Mouse (Mus musculus) forebrain, embryonic 11.5 days (tissue): Measurements from ENCODE around the gene Jak2. TPM values are rescaled to one million over a fixed set of nuclear protein-coding genes. Genes with fewer than 3 reads are reported as not detected.

Source experiments
- ATAC-seq: fragments of 200-750 bp; cut with Nextera tagmentation; replicated peaks from 2 replicates; pipeline ENCODE4 v1.8.0; 2017; ENCODE audit warnings: moderate TSS enrichment; ENCODE audit not compliant: low FRiP score
- DNase-seq: peaks from one replicate; pipeline ENCODE4 v3.0.0-alpha.2; 2017; ENCODE audit warnings: low spot score
- H3K27ac ChIP-seq: fragments of 300-500 bp; sonication (generic); 2 replicates; pipeline ENCODE4 v1.5.1; 2014; ENCODE audit warnings: low read depth, low read length
- H3K27me3 ChIP-seq: fragments of 300-500 bp; sonication (generic); 2 replicates; pipeline ENCODE4 v1.6.1; 2014; ENCODE audit warnings: mild to moderate bottlenecking, low read length, mixed read lengths; ENCODE audit not compliant: control insufficient read depth, insufficient read depth
- H3K36me3 ChIP-seq: fragments of 300-500 bp; sonication (generic); 2 replicates; pipeline ENCODE4 v1.6.1; 2014; ENCODE audit warnings: mild to moderate bottlenecking, low read length, moderate library complexity, mixed read lengths; ENCODE audit not compliant: control insufficient read depth, insufficient read depth
- H3K4me1 ChIP-seq: fragments of 300-500 bp; sonication (generic); replicated peaks from 2 replicates; pipeline ENCODE4 v1.6.1; 2014; ENCODE audit warnings: low read length, mixed read lengths; ENCODE audit not compliant: control insufficient read depth, insufficient read depth
- H3K4me2 ChIP-seq: fragments of 300-500 bp; sonication (generic); 2 replicates; pipeline ENCODE4 v1.6.1; 2014; ENCODE audit warnings: low read depth, mild to moderate bottlenecking, low read length, moderate library complexity, mixed read lengths; ENCODE audit not compliant: severe bottlenecking
- H3K4me3 ChIP-seq: fragments of 300-500 bp; sonication (generic); 2 replicates; pipeline ENCODE4 v1.5.1; 2014; ENCODE audit warnings: low read depth, low read length
- H3K9ac ChIP-seq: fragments of 300-500 bp; sonication (generic); 2 replicates; pipeline ENCODE4 v1.6.1; 2014; ENCODE audit warnings: low read length
- H3K9me3 ChIP-seq: fragments of 300-500 bp; sonication (generic); 2 replicates; pipeline ENCODE4 v1.6.1; 2016; ENCODE audit warnings: low read length, mixed read lengths; ENCODE audit not compliant: control insufficient read depth
- WGBS: fragments of 180-500 bp; shearing (Covaris S2); extraction: QIAGEN DNeasy Blood & Tissue Kit; methylation state at CpG from one replicate; pipeline ENCODE4 v1.1.7; 2014; 5-methylcytosine and 5-hydroxymethylcytosine counted together
- polyA plus RNA-seq: library from polyadenylated mRNA; unstranded; fragments of >200 nt; fragmentation: Nextera tagmentation; extraction: Ambion mirVana; gene quantifications from 2 replicates; pipeline ENCODE4 v1.2.1, GENCODE M21; 2014

The Jak2 gene
- polyA plus RNA-seq, 1 experiment from 2014 or later: 13.2 TPM

GRCm38 (mm10) chr19:29241581-29241980 lies 10.0 kb upstream of the Jak2 start:
- Histone ChIP-seq H3K36me3 (no peaks in the 10 kb centered on the region), H3K9ac (no peak overlapping the region), H3K27me3 (no peaks in the 10 kb centered on the region), H3K27ac (no peak overlapping the region), H3K4me1 (no peaks in the 10 kb centered on the region; the same call in 1 of the 2 replicates), H3K4me2 (no peak overlapping the region), H3K4me3 (no peak overlapping the region), H3K9me3 (no peaks in the 10 kb centered on the region)
- no peak for ATAC-seq
- 72% methylated on average over 10 of the region's 10 CpGs for WGBS
- no peak for DNase-seq

GRCm38 (mm10) chr19:29249933-29250332 lies 1.7 kb upstream of the Jak2 start:
- Histone ChIP-seq H3K36me3 (no peaks in the 10 kb centered on the region), H3K4me3 (peak overlapping the region; percentile 79; the same call in 1 of the 2 replicates), H3K27ac (no peak overlapping the region), H3K27me3 (no peaks in the 10 kb centered on the region), H3K9ac (peak overlapping the region; percentile 92; the same call in 1 of the 2 replicates), H3K9me3 (no peaks in the 10 kb centered on the region), H3K4me1 (peaks cover 7% of the 10 kb centered on the region; the same call in 1 of the 2 replicates), H3K4me2 (peak overlapping the region; percentile 92)
- ATAC-seq (no peak), DNase-seq (no peak)
- WGBS: 83% methylated on average over 4 of the region's 4 CpGs

- H3K27ac ChIP-seq: peak overlapping the region; percentile 90
- peak overlapping the region; percentile 92 for H3K4me2 ChIP-seq
- no peaks in the 10 kb centered on the region for H3K9me3 ChIP-seq
- peak overlapping the region; percentile 79 for H3K4me3 ChIP-seq
- H3K36me3 ChIP-seq: no peaks in the 10 kb centered on the region
- ATAC-seq (peak; percentile 71; the same call in 1 of the 2 replicates), DNase-seq (peak; percentile 82)
- peak overlapping the region; percentile 92 for H3K9ac ChIP-seq
- H3K4me1 ChIP-seq: peaks cover 7% of the 10 kb centered on the region; the same call in 1 of the 2 replicates
- under 1% methylated on average over 40 of the region's 44 CpGs for WGBS
- no peaks in the 10 kb centered on the region for H3K27me3 ChIP-seq
Measured at GRCm38 (mm10) chr19:29251958-29252801, 552 bp downstream of the Jak2 start.

- 27% methylated on average over 10 of the region's 10 CpGs for WGBS
- Histone ChIP-seq H3K9me3 (no peaks in the 10 kb centered on the region), H3K9ac (peak overlapping the region; percentile 92), H3K4me3 (peak overlapping the region; percentile 79), H3K36me3 (no peaks in the 10 kb centered on the region), H3K4me2 (peak overlapping the region; percentile 92), H3K27me3 (no peaks in the 10 kb centered on the region), H3K27ac (no peak overlapping the region), H3K4me1 (peaks cover 7% of the 10 kb centered on the region; the same call in 1 of the 2 replicates)
- DNase-seq (no peak), ATAC-seq (no peak)
Measured at GRCm38 (mm10) chr19:29252831-29253545, 1.4 kb downstream of the Jak2 start.

GRCm38 (mm10) chr19:29253728-29254127 lies 2.1 kb downstream of the Jak2 start:
- H3K9me3 ChIP-seq: no peaks in the 10 kb centered on the region
- DNase-seq (peak; percentile 87), ATAC-seq (peak; percentile 58)
- 3% methylated on average over 9 of the region's 9 CpGs for WGBS
- H3K4me3 ChIP-seq: peak overlapping the region; percentile 11; the same call in 1 of the 2 replicates
- no peak overlapping the region for H3K27ac ChIP-seq
- no peaks in the 10 kb centered on the region for H3K36me3 ChIP-seq
- no peaks in the 10 kb centered on the region for H3K27me3 ChIP-seq
- H3K4me1 ChIP-seq: peaks cover 7% of the 10 kb centered on the region; the same call in 1 of the 2 replicates
- peak overlapping the region; percentile 92 for H3K4me2 ChIP-seq
- no peak overlapping the region for H3K9ac ChIP-seq

- no peaks in the 10 kb centered on the region for H3K36me3 ChIP-seq
- H3K27ac ChIP-seq: peak overlapping the region; percentile 4; the same call in 1 of the 2 replicates
- peaks cover 7% of the 10 kb centered on the region; the same call in 1 of the 2 replicates for H3K4me1 ChIP-seq
- H3K9ac ChIP-seq: no peak overlapping the region
- H3K9me3 ChIP-seq: no peaks in the 10 kb centered on the region
- ATAC-seq (no peak), DNase-seq (no peak)
- H3K27me3 ChIP-seq: no peaks in the 10 kb centered on the region
- 26% methylated on average over 4 of the region's 4 CpGs for WGBS
- H3K4me3 ChIP-seq: no peak overlapping the region
- peak overlapping the region; percentile 24; the same call in 1 of the 2 replicates for H3K4me2 ChIP-seq
Measured at GRCm38 (mm10) chr19:29254671-29255070, 3.0 kb downstream of the Jak2 start.

- no peak overlapping the region for H3K4me3 ChIP-seq
- H3K4me1 ChIP-seq: peaks cover under 1% of the 10 kb centered on the region; the same call in 1 of the 2 replicates
- ATAC-seq: no peak
- no peaks in the 10 kb centered on the region for H3K9me3 ChIP-seq
- H3K9ac ChIP-seq: no peak overlapping the region
- H3K27ac ChIP-seq: peak overlapping the region; percentile 4; the same call in 1 of the 2 replicates
- H3K36me3 ChIP-seq: no peaks in the 10 kb centered on the region
- no peak for DNase-seq
- H3K4me2 ChIP-seq: no peak overlapping the region
- WGBS: 91% methylated on average over 7 of the region's 7 CpGs
- no peaks in the 10 kb centered on the region for H3K27me3 ChIP-seq
Measured at GRCm38 (mm10) chr19:29255327-29256027, 3.8 kb downstream of the Jak2 start.

- no peak overlapping the region for H3K4me2 ChIP-seq
- H3K36me3 ChIP-seq: no peaks in the 10 kb centered on the region
- no peak overlapping the region for H3K4me3 ChIP-seq
- 72% methylated on average over 9 of the region's 9 CpGs for WGBS
- H3K27ac ChIP-seq: no peak overlapping the region
- H3K9ac ChIP-seq: no peak overlapping the region
- no peaks in the 10 kb centered on the region for H3K4me1 ChIP-seq
- no peaks in the 10 kb centered on the region for H3K9me3 ChIP-seq
- no peak for ATAC-seq
- DNase-seq: no peak
- H3K27me3 ChIP-seq: no peaks in the 10 kb centered on the region
Measured at GRCm38 (mm10) chr19:29261638-29262037, 10.0 kb downstream of the Jak2 start.
